ENCODE assay signal across 14 mouse cellular contexts in genomic region chrX:9216244-9216643, GRCm38 (mm10). TPM values are rescaled to one million over a fixed set of nuclear protein-coding genes. Genes with fewer than 3 reads are reported as not detected.
DNase-seq lines count a peak whose midpoint lies in the region; ATAC-seq and TF ChIP-seq lines count a peak whose summit lies in the region.
"Had no signal": no experiment of that assay in that cellular context is flagged by ENCODE, and none has a peak within 500 bp of the region (broad histone marks: within the 10 kb centered on the region; RNA-seq: fewer than 3 reads in every experiment).

No protein-coding gene starts in this region.

- no peaks in the 10 kb centered on the region for H3K36me3 ChIP-seq in heart, postnatal 0 days (replicated peaks; ENCODE audit: control insufficient read depth, insufficient read depth, low read length)
- H3K36me3 ChIP-seq in heart, embryonic 11.5 days (ENCODE audit: control insufficient read depth, insufficient read depth, low read length) = no peaks in the 10 kb centered on the region
- H3K36me3 ChIP-seq in midbrain, postnatal 0 days (ENCODE audit: insufficient read depth, low read length) = no peaks in the 10 kb centered on the region
- no peaks in the 10 kb centered on the region for H3K36me3 ChIP-seq in midbrain, embryonic 14.5 days (ENCODE audit: control insufficient read depth, insufficient read depth, low read length)
- H3K36me3 ChIP-seq in splenic B cell, adult 2 months (ENCODE audit: control insufficient read depth, insufficient read depth, low read length, poor library complexity, severe bottlenecking) = no peaks in the 10 kb centered on the region
- H3K36me3 ChIP-seq in midbrain, embryonic 11.5 days (ENCODE audit: control insufficient read depth, insufficient read depth, low read length) = no peaks in the 10 kb centered on the region

- H3K4me3 ChIP-seq in heart, postnatal 0 days (ENCODE audit: low read depth, low read length) = no peak overlapping the region
- no peak overlapping the region for H3K4me3 ChIP-seq in heart, embryonic 11.5 days (ENCODE audit: low read depth, low read length)
- H3K4me3 ChIP-seq in midbrain, postnatal 0 days (ENCODE audit: low read depth, low read length) = no peak overlapping the region
- H3K4me3 ChIP-seq in midbrain, embryonic 14.5 days (replicated peaks; ENCODE audit: low read depth, low read length) = no peak overlapping the region
- no peak overlapping the region for H3K4me3 ChIP-seq in midbrain, embryonic 11.5 days (ENCODE audit: low read depth, low read length)

- H3K4me1 ChIP-seq in heart, postnatal 0 days (ENCODE audit: control insufficient read depth, insufficient read depth) = no peaks in the 10 kb centered on the region
- H3K4me1 ChIP-seq in heart, embryonic 11.5 days (ENCODE audit: control insufficient read depth, insufficient read depth, low read length) = no peaks in the 10 kb centered on the region
- no peaks in the 10 kb centered on the region for H3K4me1 ChIP-seq in midbrain, postnatal 0 days (ENCODE audit: insufficient read depth, low read length)
- H3K4me1 ChIP-seq in midbrain, embryonic 14.5 days (ENCODE audit: control insufficient read depth, insufficient read depth, low read length) = no peaks in the 10 kb centered on the region
- no peaks in the 10 kb centered on the region for H3K4me1 ChIP-seq in midbrain, embryonic 11.5 days (ENCODE audit: control insufficient read depth, insufficient read depth, low read length)

- no peak for ATAC-seq in heart, postnatal 0 days (ENCODE audit: insufficient read depth, low read depth)
- ATAC-seq in heart, embryonic 11.5 days (replicated peaks; ENCODE audit: insufficient number of reproducible peaks, low FRiP score, low TSS enrichment) = no peak
- ATAC-seq in midbrain, postnatal 0 days (ENCODE audit: low FRiP score) = no peak
- no peak for ATAC-seq in midbrain, embryonic 14.5 days (ENCODE audit: low FRiP score, low TSS enrichment)
- no peak; the same call in 1 of the 2 replicates for ATAC-seq in megakaryocyte-erythroid progenitor cell, adult 5-6 weeks (replicated peaks; ENCODE audit: low FRiP score, low TSS enrichment, poor library complexity, severe bottlenecking)
- no peak for ATAC-seq in midbrain, embryonic 11.5 days (ENCODE audit: low FRiP score)

- no peak overlapping the region for H3K9ac ChIP-seq in heart, postnatal 0 days (replicated peaks; ENCODE audit: low read depth, low read length)
- no peak overlapping the region for H3K9ac ChIP-seq in heart, embryonic 11.5 days (ENCODE audit: low read depth, low read length)
- no peak overlapping the region for H3K9ac ChIP-seq in midbrain, postnatal 0 days (replicated peaks; ENCODE audit: low read length, poor library complexity, severe bottlenecking)
- no peak overlapping the region for H3K9ac ChIP-seq in midbrain, embryonic 14.5 days (replicated peaks; ENCODE audit: low read length)
- no peak overlapping the region for H3K9ac ChIP-seq in midbrain, embryonic 11.5 days (ENCODE audit: low read length)

- H3K27ac ChIP-seq in heart, postnatal 0 days (ENCODE audit: low read depth) = no peak overlapping the region
- no peak overlapping the region for H3K27ac ChIP-seq in heart, embryonic 11.5 days (ENCODE audit: low read depth, low read length)
- no peak overlapping the region for H3K27ac ChIP-seq in midbrain, postnatal 0 days (ENCODE audit: low read depth, low read length)
- H3K27ac ChIP-seq in midbrain, embryonic 14.5 days (replicated peaks; ENCODE audit: low read depth, low read length) = no peak overlapping the region
- no peak overlapping the region for H3K27ac ChIP-seq in midbrain, embryonic 11.5 days (ENCODE audit: low read depth, low read length)

- 89% methylated on average over 2 of the region's 2 CpGs for WGBS in heart, postnatal 0 days
- 62% methylated on average over 2 of the region's 2 CpGs for WGBS in heart, embryonic 11.5 days (ENCODE audit: insufficient replicate concordance)
- 100% methylated on average over 2 of the region's 2 CpGs for WGBS in midbrain, postnatal 0 days
- 89% methylated on average over 2 of the region's 2 CpGs for WGBS in midbrain, embryonic 14.5 days
- WGBS in midbrain, embryonic 11.5 days = 84% methylated on average over 2 of the region's 2 CpGs

- no peaks in the 10 kb centered on the region for H3K27me3 ChIP-seq in heart, postnatal 0 days (ENCODE audit: control insufficient read depth, insufficient read depth, low read length)
- no peaks in the 10 kb centered on the region for H3K27me3 ChIP-seq in heart, embryonic 11.5 days (ENCODE audit: control insufficient read depth, insufficient read depth, low read length)
- H3K27me3 ChIP-seq in midbrain, postnatal 0 days (ENCODE audit: insufficient read depth, low read length) = no peaks in the 10 kb centered on the region
- H3K27me3 ChIP-seq in midbrain, embryonic 14.5 days (ENCODE audit: control insufficient read depth, insufficient read depth, low read length) = no peaks in the 10 kb centered on the region
- H3K27me3 ChIP-seq in splenic B cell, adult 2 months (ENCODE audit: control insufficient read depth, insufficient read depth, low read length, poor library complexity, severe bottlenecking) = no peaks in the 10 kb centered on the region
- H3K27me3 ChIP-seq in midbrain, embryonic 11.5 days (ENCODE audit: control insufficient read depth, insufficient read depth, low read length) = no peaks in the 10 kb centered on the region

- TF ChIP-seq EP300 in heart, postnatal 0 days (IDR thresholded peaks at IDR 0.05; ENCODE audit: low read depth) = no peak

- TF ChIP-seq CTCF in heart, postnatal 0 days (IDR thresholded peaks at IDR 0.05; ENCODE audit: low read depth) = peak; percentile 22; the same call in 1 of the 2 replicates
- peak; percentile 44 for TF ChIP-seq CTCF in midbrain, postnatal 0 days (IDR thresholded peaks at IDR 0.05)

- no peaks in the 10 kb centered on the region for H3K9me3 ChIP-seq in heart, postnatal 0 days (replicated peaks; ENCODE audit: control insufficient read depth, low read length)
- no peaks in the 10 kb centered on the region for H3K9me3 ChIP-seq in heart, embryonic 11.5 days (replicated peaks; ENCODE audit: control insufficient read depth, low read length)
- no peaks in the 10 kb centered on the region for H3K9me3 ChIP-seq in midbrain, postnatal 0 days (ENCODE audit: low read length)
- H3K9me3 ChIP-seq in midbrain, embryonic 14.5 days (ENCODE audit: control insufficient read depth, low read length) = no peaks in the 10 kb centered on the region
- no peaks in the 10 kb centered on the region for H3K9me3 ChIP-seq in midbrain, embryonic 11.5 days (ENCODE audit: control insufficient read depth, low read length)

- no peak for DNase-seq in heart, postnatal 0 days (ENCODE audit: low spot score)
- DNase-seq in midbrain, postnatal 0 days (ENCODE audit: low spot score) = no peak
- DNase-seq in midbrain, embryonic 14.5 days = no peak
- peak; percentile 4 for DNase-seq in T-cell, adult 2 months (ENCODE audit: low spot score)
- peak; percentile 57 for DNase-seq in splenic B cell, adult 2 months (ENCODE audit: low read depth, low spot score)
- no peak for DNase-seq in midbrain, embryonic 11.5 days (ENCODE audit: low spot score, missing footprints)
- DNase-seq: cerebellum, adult 2 months; lung, postnatal 4 days had no signal

- no peak overlapping the region for H3K4me2 ChIP-seq in heart, postnatal 0 days (ENCODE audit: low read depth, low read length)
- H3K4me2 ChIP-seq in heart, embryonic 11.5 days = no peak overlapping the region
- H3K4me2 ChIP-seq in midbrain, postnatal 0 days (ENCODE audit: low read depth, low read length, poor library complexity, severe bottlenecking) = no peak overlapping the region
- H3K4me2 ChIP-seq in midbrain, embryonic 14.5 days (ENCODE audit: low read length) = no peak overlapping the region
- no peak overlapping the region for H3K4me2 ChIP-seq in midbrain, embryonic 11.5 days

RNA-seq across cellular contexts. Expression of gene Lancl3, which starts 16.5 kb away (rescaled TPM):
- total RNA-seq in heart, postnatal 0 days (2014; rRNA removed; ENCODE audit: low replicate concordance) = 5.2 and 6.1 TPM in 2 replicates
- 1.5 and 2.0 TPM in 2 replicates for polyA plus RNA-seq in heart, postnatal 0 days (2015; fragmentation: Nextera tagmentation; extraction: Ambion mirVana)
- polyA plus RNA-seq in heart, embryonic 11.5 days (2014; fragmentation: Nextera tagmentation; extraction: Ambion mirVana) = 0.43 and 0.45 TPM in 2 replicates
- total RNA-seq in midbrain, postnatal 0 days (2014; rRNA removed) = 8.6 and 10.9 TPM in 2 replicates
- 2.6 and 3.0 TPM in 2 replicates for polyA plus RNA-seq in midbrain, postnatal 0 days (2015; fragmentation: Nextera tagmentation; extraction: Ambion mirVana)
- polyA plus RNA-seq in midbrain, embryonic 14.5 days (2014; fragmentation: Nextera tagmentation; extraction: Ambion mirVana) = 4.0 and 5.3 TPM in 2 replicates
- 0.07 TPM in 1 of 2 replicates, not detected in the other for total RNA-seq in megakaryocyte-erythroid progenitor cell, adult 5-6 weeks (2014; fragmentation: Nextera tagmentation)
- total RNA-seq in megakaryocyte-erythroid progenitor cell, adult 5-6 weeks (2017) = not detected in 2 replicates
- polyA plus RNA-seq in midbrain, embryonic 11.5 days (2014; fragmentation: Nextera tagmentation; extraction: Ambion mirVana) = 0.66 and 0.90 TPM in 2 replicates

RNA-seq across cellular contexts. Expression of gene Gm14862, which starts 40.5 kb away (rescaled TPM):
- not detected in 2 replicates for total RNA-seq in heart, postnatal 0 days (2014; rRNA removed; ENCODE audit: low replicate concordance)
- not detected in 2 replicates for polyA plus RNA-seq in heart, postnatal 0 days (2015; fragmentation: Nextera tagmentation; extraction: Ambion mirVana)
- 0.56 and 0.94 TPM in 2 replicates for polyA plus RNA-seq in heart, embryonic 11.5 days (2014; fragmentation: Nextera tagmentation; extraction: Ambion mirVana)
- total RNA-seq in midbrain, postnatal 0 days (2014; rRNA removed) = not detected in 2 replicates
- polyA plus RNA-seq in midbrain, postnatal 0 days (2015; fragmentation: Nextera tagmentation; extraction: Ambion mirVana) = not detected in 2 replicates
- not detected in 2 replicates for polyA plus RNA-seq in midbrain, embryonic 14.5 days (2014; fragmentation: Nextera tagmentation; extraction: Ambion mirVana)
- not detected in 2 replicates for total RNA-seq in megakaryocyte-erythroid progenitor cell, adult 5-6 weeks (2014; fragmentation: Nextera tagmentation)
- not detected in 2 replicates for total RNA-seq in megakaryocyte-erythroid progenitor cell, adult 5-6 weeks (2017)
- 0.72 TPM in 1 of 2 replicates, not detected in the other for polyA plus RNA-seq in midbrain, embryonic 11.5 days (2014; fragmentation: Nextera tagmentation; extraction: Ambion mirVana)
- total RNA-seq: gastrocnemius, adult 18-20 months; hematopoietic stem cell, adult 5-6 weeks; layer of hippocampus, postnatal 10 days had no signal
- polyA plus RNA-seq: cerebellum, adult 2 months; neural tube, embryonic 14.5 days had no signal

RNA-seq across cellular contexts. Expression of gene Xk, which starts 56.3 kb away (rescaled TPM):
- 4.0 and 5.6 TPM in 2 replicates for total RNA-seq in heart, postnatal 0 days (2014; rRNA removed; ENCODE audit: low replicate concordance)
- polyA plus RNA-seq in heart, postnatal 0 days (2015; fragmentation: Nextera tagmentation; extraction: Ambion mirVana) = 1.6 and 1.8 TPM in 2 replicates
- polyA plus RNA-seq in heart, embryonic 11.5 days (2014; fragmentation: Nextera tagmentation; extraction: Ambion mirVana) = 8.9 and 10.6 TPM in 2 replicates
- 7.2 and 9.6 TPM in 2 replicates for total RNA-seq in midbrain, postnatal 0 days (2014; rRNA removed)
- 3.8 and 4.6 TPM in 2 replicates for polyA plus RNA-seq in midbrain, postnatal 0 days (2015; fragmentation: Nextera tagmentation; extraction: Ambion mirVana)
- polyA plus RNA-seq in midbrain, embryonic 14.5 days (2014; fragmentation: Nextera tagmentation; extraction: Ambion mirVana) = 3.6 and 5.0 TPM in 2 replicates
- total RNA-seq in megakaryocyte-erythroid progenitor cell, adult 5-6 weeks (2014; fragmentation: Nextera tagmentation) = 45.8 and 46.1 TPM in 2 replicates
- total RNA-seq in megakaryocyte-erythroid progenitor cell, adult 5-6 weeks (2017) = 18.6 and 21.5 TPM in 2 replicates
- 2.9 and 3.4 TPM in 2 replicates for polyA plus RNA-seq in midbrain, embryonic 11.5 days (2014; fragmentation: Nextera tagmentation; extraction: Ambion mirVana)

Comparison
In these comparisons a context has a peak if more than half of its experiments do, and no peak if none do; other contexts are left out.
1. DNase-seq: peak in T-cell, adult 2 months (single experiment) and splenic B cell, adult 2 months (single experiment); none in heart, postnatal 0 days (single experiment), midbrain, postnatal 0 days (single experiment), midbrain, embryonic 14.5 days (single experiment) and midbrain, embryonic 11.5 days (single experiment).